Mouse (Mus musculus) cerebellum, adult 2 months (tissue): ENCODE data around the gene Zap70.

Experiments
- CTCF ChIP-seq: fragments of 200-500 bp; IDR thresholded peaks from 2 replicates; pipeline ENCODE4 v1.5.1; 2011; ENCODE audit warnings: low read depth, mild to moderate bottlenecking, control low read depth, low read length, moderate library complexity, borderline replicate concordance; ENCODE audit not compliant: insufficient read depth
- POLR2A ChIP-seq: fragments of 200-500 bp; IDR thresholded peaks from 2 replicates; pipeline ENCODE4 v1.6.1; 2011; ENCODE audit warnings: low read length, control low read depth, borderline replicate concordance; ENCODE audit not compliant: insufficient read depth

- TF ChIP-seq CTCF = peak; percentile 88
- TF ChIP-seq POLR2A = 0 out of 2 replicates have a peak, but pooled peaks have one; percentile 10
Measured at GRCm38 (mm10) chr1:36784365-36785134, 23.0 kb downstream of the Zap70 start.
